12 mouse cellular contexts compared by ENCODE assay signal in the genomic region with DNA sequence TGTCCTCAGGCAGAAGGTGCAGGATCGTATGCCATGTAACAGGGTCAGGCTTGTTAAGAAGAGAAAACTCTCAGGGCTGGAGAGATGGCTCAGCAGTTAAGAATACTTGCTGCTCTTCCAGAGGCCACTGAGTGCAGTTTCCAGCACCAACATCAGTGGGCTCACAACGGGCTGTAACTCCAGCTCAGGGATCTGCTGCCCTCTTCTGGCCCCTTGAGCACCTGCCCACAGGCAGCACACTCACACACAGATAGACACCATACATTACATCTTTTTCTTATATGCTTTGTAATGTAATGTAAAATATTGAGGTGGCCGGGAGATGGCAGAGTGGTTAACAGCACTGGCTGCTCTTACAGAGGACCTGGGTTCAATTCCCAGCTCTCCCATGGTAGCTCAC. TPM values are rescaled to one million over a fixed set of nuclear protein-coding genes. Genes with fewer than 3 reads are reported as not detected.
"Had no signal": no experiment of that assay in that cellular context is flagged by ENCODE, and none has a peak within 500 bp of the region (broad histone marks: within the 10 kb centered on the region; RNA-seq: fewer than 3 reads in every experiment).

No protein-coding gene starts in this region.

- H3K27ac ChIP-seq: kidney, embryonic 15.5 days; limb, embryonic 13.5 days; liver, embryonic 12.5 days; midbrain, embryonic 12.5 days; neural tube, embryonic 15.5 days had no signal

- H3K9ac ChIP-seq: kidney, embryonic 15.5 days; limb, embryonic 13.5 days; liver, embryonic 12.5 days; midbrain, embryonic 12.5 days; neural tube, embryonic 15.5 days had no signal

- H3K4me3 ChIP-seq: kidney, embryonic 15.5 days; limb, embryonic 13.5 days; liver, embryonic 12.5 days; midbrain, embryonic 12.5 days; neural tube, embryonic 15.5 days had no signal

- H3K4me2 ChIP-seq: kidney, embryonic 15.5 days; limb, embryonic 13.5 days; liver, embryonic 12.5 days; midbrain, embryonic 12.5 days; neural tube, embryonic 15.5 days had no signal

- H3K4me1 ChIP-seq: midbrain, embryonic 12.5 days; neural tube, embryonic 15.5 days had no signal

- H3K27me3 ChIP-seq: kidney, embryonic 15.5 days; limb, embryonic 13.5 days; liver, embryonic 12.5 days; midbrain, embryonic 12.5 days; neural tube, embryonic 15.5 days had no signal

- H3K9me3 ChIP-seq: kidney, embryonic 15.5 days; limb, embryonic 13.5 days; liver, embryonic 12.5 days; neural tube, embryonic 15.5 days had no signal

- DNase-seq: kidney, adult 2 months; kidney, postnatal 36 days; left cerebral cortex, postnatal 4 days; lung, adult 18-20 months; thymus, adult 2 months; thymus, postnatal 25 days had no signal

- ATAC-seq: liver, embryonic 12.5 days had no signal

- H3K36me3 ChIP-seq: kidney, embryonic 15.5 days; limb, embryonic 13.5 days; liver, embryonic 12.5 days; midbrain, embryonic 12.5 days; neural tube, embryonic 15.5 days had no signal

RNA-seq across cellular contexts. Expression of gene Pabpc1l, which starts 7.7 kb away (rescaled TPM):
- total RNA-seq: megakaryocyte-erythroid progenitor cell, adult 5-6 weeks had no signal
